Mouse (Mus musculus) urinary bladder, postnatal 10 days (tissue): ENCODE data around the gene Pak2.

Experiments
- DNase-seq: peaks from one replicate; pipeline ENCODE4 v3.0.0; 2022; ENCODE audit warnings: low spot score

Pak2 gene

DNA sequence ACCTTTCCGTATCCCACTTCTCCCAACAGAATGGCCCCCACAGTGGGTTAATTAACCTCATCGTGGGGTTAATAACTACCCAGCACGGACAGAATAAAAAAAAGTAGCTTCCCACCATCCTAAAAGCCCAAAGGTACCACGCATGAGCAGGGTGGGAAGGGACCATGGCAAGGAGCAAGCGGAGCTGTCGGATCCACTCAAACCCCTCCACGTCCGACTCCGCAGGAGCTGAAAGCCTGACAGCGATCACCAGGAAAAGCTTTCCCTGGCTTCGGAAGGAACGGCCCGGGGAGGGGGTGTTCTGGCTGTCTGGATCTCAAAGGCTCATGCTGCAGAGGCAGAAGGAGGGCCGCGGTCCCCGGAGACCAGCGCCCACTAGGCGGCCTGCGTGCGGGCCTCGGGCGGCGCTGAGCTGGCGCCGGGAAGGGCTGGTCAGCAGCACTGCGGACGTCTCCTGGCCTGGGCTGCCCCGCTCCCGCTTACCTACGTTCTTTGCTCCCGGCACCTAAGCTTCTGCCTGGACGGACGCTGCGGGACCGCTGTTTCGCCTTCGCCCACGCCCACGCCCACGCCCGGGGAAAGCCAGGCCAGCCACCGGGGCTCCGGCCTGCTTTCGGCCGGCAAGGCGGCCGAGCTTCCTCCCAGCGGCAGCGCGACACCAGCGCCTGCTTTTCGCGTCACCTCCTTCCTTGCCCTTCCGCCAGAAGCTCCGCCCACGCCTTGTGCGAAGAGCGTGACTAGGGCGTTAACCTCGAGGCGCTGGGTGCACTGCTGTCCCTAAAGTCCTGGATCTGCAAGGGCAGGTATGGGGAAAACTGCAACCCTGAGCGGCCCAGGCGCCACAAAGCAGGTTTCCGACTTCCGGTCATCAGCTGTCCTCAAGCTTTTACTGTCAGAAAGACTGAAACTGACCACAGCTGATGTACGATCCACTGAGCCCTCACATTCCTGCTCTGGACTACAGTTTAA lies 76.3 kb downstream of the Pak2 start, which contains the start of gene Senp5:
TSS of gene Senp5 (minus strand) at position 779 of the 969 bp plus-strand sequence.
- DNase-seq = peak; percentile 64

- no peak for DNase-seq
Observed at GRCm38 (mm10) chr16:31996371-31996770, 82.8 kb downstream of the Pak2 start.

DNA sequence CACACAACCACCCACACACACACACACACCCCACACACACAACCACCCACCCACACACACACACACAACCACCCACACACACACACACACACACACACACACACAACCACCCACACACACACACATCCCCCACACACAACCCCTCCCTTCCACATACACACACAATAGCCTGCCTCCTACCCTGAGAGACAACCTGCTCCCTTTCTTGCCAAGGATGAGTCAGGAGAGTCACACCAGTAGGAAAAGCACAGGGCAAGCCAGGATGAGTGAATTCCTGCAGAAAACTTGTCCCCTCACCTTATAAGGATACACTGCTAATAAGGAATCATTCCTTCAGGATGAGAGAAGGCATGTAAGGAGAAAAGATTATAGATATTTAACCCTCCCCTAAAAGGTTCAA lies 85.2 kb downstream of the Pak2 start:
- no peak for DNase-seq

GRCm38 (mm10) chr16:31993195-31993594 lies 85.9 kb downstream of the Pak2 start:
- no peak for DNase-seq

- no peak for DNase-seq
Observed at GRCm38 (mm10) chr16:31992039-31992438, 87.1 kb downstream of the Pak2 start.

DNA sequence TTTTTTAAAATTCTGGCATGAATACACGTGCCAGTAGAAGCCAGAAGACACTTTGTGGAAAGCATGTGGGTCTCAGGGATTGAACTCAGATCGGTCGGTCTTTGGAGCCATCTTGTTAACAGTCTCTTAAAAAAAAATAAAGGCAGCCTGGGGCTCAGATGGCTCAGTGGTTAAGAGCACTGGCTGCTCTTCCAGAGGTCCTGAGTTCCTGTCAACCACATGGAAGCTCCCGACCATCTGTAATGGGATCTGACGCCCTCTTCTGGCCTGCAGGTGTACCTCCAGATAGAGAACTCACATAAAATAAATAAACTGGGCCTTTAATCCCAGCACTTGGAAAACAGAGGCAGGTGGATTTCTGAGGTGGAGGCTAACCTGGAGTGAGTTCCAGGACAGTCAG lies 98.2 kb downstream of the Pak2 start:
- DNase-seq = no peak

GRCm38 (mm10) chr16:31979501-31979900 lies 99.6 kb downstream of the Pak2 start:
- no peak for DNase-seq

DNA sequence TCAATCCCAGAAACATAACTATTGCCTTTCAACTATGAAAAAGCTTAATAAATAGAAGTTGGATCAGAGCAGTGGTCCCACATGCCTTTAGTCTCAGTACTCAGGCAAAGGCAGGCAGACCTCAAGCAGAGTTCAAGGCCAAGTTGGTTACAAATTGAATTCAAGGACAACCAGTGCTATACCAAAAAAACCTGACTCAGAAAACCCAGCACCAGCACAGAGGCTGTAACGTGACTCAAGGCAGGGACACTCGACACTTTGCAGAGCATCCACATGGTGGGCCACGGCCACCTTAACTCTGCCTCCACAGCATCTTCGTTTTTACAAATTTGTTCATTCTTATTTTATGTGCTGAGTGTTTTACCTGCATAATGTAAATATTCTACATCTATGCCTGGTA lies 103.9 kb downstream of the Pak2 start:
- no peak for DNase-seq
